Mouse (Mus musculus) kidney, embryonic 15.5 days (tissue): ENCODE measurements around the gene Tek. TPM values are rescaled to one million over a fixed set of nuclear protein-coding genes. Genes with fewer than 3 reads are reported as not detected.

Experiments
- ATAC-seq: fragments of 200-750 bp; cut with Nextera tagmentation; replicated peaks from 2 replicates; pipeline ENCODE4 v1.8.0; 2017; ENCODE audit warnings: moderate TSS enrichment; ENCODE audit not compliant: low FRiP score
- H3K27ac ChIP-seq: fragments of 300-500 bp; sonication (generic); 2 replicates; pipeline ENCODE4 v1.5.1; 2015; ENCODE audit warnings: mild to moderate bottlenecking, inconsistent platforms
- H3K27me3 ChIP-seq: fragments of 300-500 bp; sonication (generic); 2 replicates; pipeline ENCODE4 v1.6.1; 2015; ENCODE audit warnings: inconsistent platforms
- H3K36me3 ChIP-seq: fragments of 300-500 bp; sonication (generic); 2 replicates; pipeline ENCODE4 v1.6.1; 2015; ENCODE audit warnings: inconsistent platforms
- H3K4me1 ChIP-seq: fragments of 300-500 bp; sonication (generic); 2 replicates; pipeline ENCODE4 v1.6.1; 2015; ENCODE audit warnings: inconsistent platforms
- H3K4me2 ChIP-seq: fragments of 300-500 bp; sonication (generic); 2 replicates; pipeline ENCODE4 v1.6.1; 2015; ENCODE audit warnings: moderate library complexity, mild to moderate bottlenecking, inconsistent platforms
- H3K4me3 ChIP-seq: fragments of 300-500 bp; sonication (generic); replicated peaks from 2 replicates; pipeline ENCODE4 v1.5.1; 2015; ENCODE audit warnings: mild to moderate bottlenecking, inconsistent platforms
- H3K9ac ChIP-seq: fragments of 300-500 bp; sonication (generic); 2 replicates; pipeline ENCODE4 v1.6.1; 2015; ENCODE audit warnings: mild to moderate bottlenecking, inconsistent platforms
- H3K9me3 ChIP-seq: fragments of 300-500 bp; sonication (generic); replicated peaks from 2 replicates; pipeline ENCODE4 v1.6.1; 2016; ENCODE audit warnings: inconsistent platforms
- WGBS: fragments of 180-500 bp; shearing (Covaris S2); methylation state at CpG from one replicate; pipeline ENCODE4 v1.1.7; 2015; ENCODE audit warnings: mixed read lengths; 5-methylcytosine and 5-hydroxymethylcytosine counted together
- polyA plus RNA-seq: library from polyadenylated mRNA; unstranded; fragments of >200 nt; fragmentation: Nextera tagmentation; extraction: Ambion mirVana; gene quantifications from 2 replicates; pipeline ENCODE4 v1.2.1, GENCODE M21; 2015

The Tek gene
- polyA plus RNA-seq, 1 experiment from 2014 or later = 34.1 TPM

- H3K9me3 ChIP-seq = no peaks in the 10 kb centered on the region
- no peaks in the 10 kb centered on the region for H3K27me3 ChIP-seq
- no peaks in the 10 kb centered on the region for H3K36me3 ChIP-seq
- no peaks in the 10 kb centered on the region; the same call in 1 of the 2 replicates for H3K4me1 ChIP-seq
- no peak overlapping the region for H3K4me2 ChIP-seq
- ATAC-seq = no peak
- H3K4me3 ChIP-seq = peak overlapping the region; percentile 13; the same call in 1 of the 2 replicates
- no peak overlapping the region for H3K27ac ChIP-seq
- WGBS = 74% methylated on average over 1 of the region's 1 CpGs
- H3K9ac ChIP-seq = no peak overlapping the region
Observed at GRCm38 (mm10) chr4:94741824-94742223, 2.7 kb downstream of the Tek start.

GRCm38 (mm10) chr4:94745749-94746148 lies 6.7 kb downstream of the Tek start:
- no peak overlapping the region for H3K4me3 ChIP-seq
- no peak overlapping the region for H3K9ac ChIP-seq
- no peaks in the 10 kb centered on the region for H3K27me3 ChIP-seq
- no peaks in the 10 kb centered on the region for H3K9me3 ChIP-seq
- no peak overlapping the region for H3K4me2 ChIP-seq
- peak overlapping the region; percentile 52 for H3K27ac ChIP-seq
- ATAC-seq = no peak
- no peaks in the 10 kb centered on the region for H3K4me1 ChIP-seq
- no peaks in the 10 kb centered on the region for H3K36me3 ChIP-seq
- WGBS = 75% methylated on average over 3 of the region's 3 CpGs

GRCm38 (mm10) chr4:94746387-94746811 lies 7.3 kb downstream of the Tek start:
- no peak overlapping the region for H3K4me2 ChIP-seq
- WGBS = 50% methylated on average over 7 of the region's 7 CpGs
- H3K27ac ChIP-seq = peak overlapping the region; percentile 52
- H3K4me3 ChIP-seq = no peak overlapping the region
- no peaks in the 10 kb centered on the region for H3K4me1 ChIP-seq
- H3K9ac ChIP-seq = no peak overlapping the region
- peak; percentile 56; the same call in 1 of the 2 replicates for ATAC-seq
- no peaks in the 10 kb centered on the region for H3K27me3 ChIP-seq
- no peaks in the 10 kb centered on the region for H3K9me3 ChIP-seq
- H3K36me3 ChIP-seq = no peaks in the 10 kb centered on the region

GRCm38 (mm10) chr4:94747338-94747737 lies 8.2 kb downstream of the Tek start:
- H3K27ac ChIP-seq = no peak overlapping the region
- H3K36me3 ChIP-seq = no peaks in the 10 kb centered on the region
- no peaks in the 10 kb centered on the region for H3K27me3 ChIP-seq
- ATAC-seq = no peak
- H3K9ac ChIP-seq = no peak overlapping the region
- H3K4me3 ChIP-seq = no peak overlapping the region
- no peak overlapping the region for H3K4me2 ChIP-seq
- peaks cover 2% of the 10 kb centered on the region; the same call in 1 of the 2 replicates for H3K4me1 ChIP-seq
- 84% methylated on average over 3 of the region's 3 CpGs for WGBS
- no peaks in the 10 kb centered on the region for H3K9me3 ChIP-seq

- H3K9ac ChIP-seq = no peak overlapping the region
- 17% methylated on average over 9 of the region's 9 CpGs for WGBS
- peak overlapping the region; percentile 29; the same call in 1 of the 2 replicates for H3K27ac ChIP-seq
- H3K4me1 ChIP-seq = peaks cover 5% of the 10 kb centered on the region; the same call in 1 of the 2 replicates
- H3K36me3 ChIP-seq = no peaks in the 10 kb centered on the region
- ATAC-seq = peak; percentile 95
- H3K27me3 ChIP-seq = no peaks in the 10 kb centered on the region
- peak overlapping the region; percentile 36; the same call in 1 of the 2 replicates for H3K4me2 ChIP-seq
- no peak overlapping the region for H3K4me3 ChIP-seq
- no peaks in the 10 kb centered on the region for H3K9me3 ChIP-seq
Observed at GRCm38 (mm10) chr4:94752512-94752911, 13.4 kb downstream of the Tek start.

- H3K4me1 ChIP-seq = no peaks in the 10 kb centered on the region
- no peak overlapping the region for H3K9ac ChIP-seq
- no peaks in the 10 kb centered on the region for H3K36me3 ChIP-seq
- ATAC-seq = no peak
- no peak overlapping the region for H3K4me2 ChIP-seq
- H3K4me3 ChIP-seq = no peak overlapping the region
- no peak overlapping the region for H3K27ac ChIP-seq
- H3K9me3 ChIP-seq = no peaks in the 10 kb centered on the region
- no peaks in the 10 kb centered on the region for H3K27me3 ChIP-seq
Observed at GRCm38 (mm10) chr4:94765217-94765616, 26.1 kb downstream of the Tek start.

GRCm38 (mm10) chr4:94766176-94766575 lies 27.1 kb downstream of the Tek start:
- Histone ChIP-seq H3K27ac (no peak overlapping the region), H3K4me2 (no peak overlapping the region), H3K36me3 (no peaks in the 10 kb centered on the region), H3K4me1 (no peaks in the 10 kb centered on the region), H3K9me3 (no peaks in the 10 kb centered on the region), H3K4me3 (no peak overlapping the region), H3K27me3 (no peaks in the 10 kb centered on the region), H3K9ac (no peak overlapping the region)
- WGBS = 83% methylated on average over 7 of the region's 7 CpGs
- ATAC-seq = no peak

- no peaks in the 10 kb centered on the region for H3K9me3 ChIP-seq
- no peaks in the 10 kb centered on the region for H3K27me3 ChIP-seq
- H3K4me2 ChIP-seq = no peak overlapping the region
- no peaks in the 10 kb centered on the region for H3K4me1 ChIP-seq
- no peak overlapping the region for H3K9ac ChIP-seq
- WGBS = 61% methylated on average over 3 of the region's 3 CpGs
- H3K27ac ChIP-seq = no peak overlapping the region
- H3K36me3 ChIP-seq = no peaks in the 10 kb centered on the region
- no peak for ATAC-seq
- no peak overlapping the region for H3K4me3 ChIP-seq
Observed at GRCm38 (mm10) chr4:94768624-94769023, 29.5 kb downstream of the Tek start.

- no peak for ATAC-seq
- H3K36me3 ChIP-seq = no peaks in the 10 kb centered on the region
- 93% methylated on average over 5 of the region's 5 CpGs for WGBS
- no peak overlapping the region for H3K4me2 ChIP-seq
- H3K4me3 ChIP-seq = no peak overlapping the region
- no peaks in the 10 kb centered on the region for H3K9me3 ChIP-seq
- H3K4me1 ChIP-seq = no peaks in the 10 kb centered on the region
- no peak overlapping the region for H3K27ac ChIP-seq
- H3K9ac ChIP-seq = no peak overlapping the region
- no peaks in the 10 kb centered on the region for H3K27me3 ChIP-seq
Observed at GRCm38 (mm10) chr4:94781043-94781442, 42.0 kb downstream of the Tek start.

GRCm38 (mm10) chr4:94785921-94786320 lies 46.8 kb downstream of the Tek start:
- Histone ChIP-seq H3K27me3 (no peaks in the 10 kb centered on the region), H3K36me3 (no peaks in the 10 kb centered on the region), H3K9me3 (no peaks in the 10 kb centered on the region), H3K4me1 (no peaks in the 10 kb centered on the region), H3K4me2 (no peak overlapping the region), H3K4me3 (no peak overlapping the region), H3K9ac (no peak overlapping the region), H3K27ac (no peak overlapping the region)
- no peak for ATAC-seq
- 89% methylated on average over 2 of the region's 2 CpGs for WGBS

GRCm38 (mm10) chr4:94803187-94803586 lies 64.1 kb downstream of the Tek start:
- H3K4me2 ChIP-seq = no peak overlapping the region
- WGBS = 57% methylated on average over 1 of the region's 1 CpGs
- H3K27ac ChIP-seq = no peak overlapping the region
- no peaks in the 10 kb centered on the region for H3K9me3 ChIP-seq
- H3K4me1 ChIP-seq = no peaks in the 10 kb centered on the region
- ATAC-seq = no peak
- H3K36me3 ChIP-seq = no peaks in the 10 kb centered on the region
- H3K4me3 ChIP-seq = no peak overlapping the region
- no peak overlapping the region for H3K9ac ChIP-seq
- no peaks in the 10 kb centered on the region for H3K27me3 ChIP-seq

- 62% methylated on average over 1 of the region's 1 CpGs for WGBS
- no peak overlapping the region for H3K9ac ChIP-seq
- H3K4me3 ChIP-seq = no peak overlapping the region
- no peak overlapping the region for H3K27ac ChIP-seq
- no peaks in the 10 kb centered on the region for H3K9me3 ChIP-seq
- H3K4me2 ChIP-seq = no peak overlapping the region
- no peaks in the 10 kb centered on the region for H3K4me1 ChIP-seq
- no peak for ATAC-seq
- no peaks in the 10 kb centered on the region for H3K27me3 ChIP-seq
- H3K36me3 ChIP-seq = no peaks in the 10 kb centered on the region
Observed at GRCm38 (mm10) chr4:94810616-94811015, 71.5 kb downstream of the Tek start.

GRCm38 (mm10) chr4:94826891-94827290 lies 87.8 kb downstream of the Tek start:
- H3K4me2 ChIP-seq = no peak overlapping the region
- no peak for ATAC-seq
- 57% methylated on average over 1 of the region's 1 CpGs for WGBS
- H3K36me3 ChIP-seq = 0 out of 2 replicates have a peak, but pooled peaks cover 4% of the 10 kb centered on the region
- no peaks in the 10 kb centered on the region for H3K9me3 ChIP-seq
- no peak overlapping the region for H3K27ac ChIP-seq
- no peaks in the 10 kb centered on the region for H3K4me1 ChIP-seq
- H3K4me3 ChIP-seq = no peak overlapping the region
- no peaks in the 10 kb centered on the region for H3K27me3 ChIP-seq
- no peak overlapping the region for H3K9ac ChIP-seq
